Mouse (Mus musculus): ENCODE results near the gene Bcat1.

GRCm38 (mm10) chr6:145074461-145074860 is 1.5 kb downstream of the Bcat1 start:
- no peak for TF ChIP-seq POLR2A (IDR thresholded peaks at IDR 0.05; ENCODE audit: insufficient read depth, low read depth, low read length)
- no peak for TF ChIP-seq CTCF (IDR thresholded peaks at IDR 0.05)
- no peak for TF ChIP-seq EP300 (IDR thresholded peaks at IDR 0.05; ENCODE audit: insufficient read depth, low read depth, low read length)
